Mouse (Mus musculus) MEL (cell line): Measurements from ENCODE around the gene Ess2. TPM values are rescaled to one million over a fixed set of nuclear protein-coding genes. Genes with fewer than 3 reads are reported as not detected.
A peak's percentile ranks its signal among the peaks of the same experiment; 100 is the strongest.

ENCODE experiments used
- DNase-seq: peaks from one replicate; pipeline ENCODE4 v3.0.0; 2011; ENCODE audit warnings: low read depth, low spot score
- H3K27ac ChIP-seq: 2 replicates; pipeline ENCODE4 v1.5.1; 2012; ENCODE audit warnings: low read depth, mild to moderate bottlenecking, control low read depth, low read length, moderate library complexity; ENCODE audit not compliant: control insufficient read depth
- H3K27me3 ChIP-seq, 2 experiments: fragments of 150-350 bp in 1 of 2; sonication (generic) in 1 of 2; 2 replicates each; pipeline ENCODE4 v1.6.1; 2012; ENCODE audit warnings: low read length in 2 of 2, mild to moderate bottlenecking in 2 of 2, improper control_type of control experiment in 1 of 2, moderate library complexity in 1 of 2; ENCODE audit not compliant: insufficient read depth in 2 of 2, control insufficient read depth in 1 of 2
- H3K36me3 ChIP-seq, 2 experiments: 2 replicates each; pipeline ENCODE4 v1.6.1; 2012 to 2014; ENCODE audit warnings: low read length in 2 of 2, improper control_type of control experiment in 1 of 2, inconsistent platforms in 1 of 2, mild to moderate bottlenecking in 1 of 2; ENCODE audit not compliant: insufficient read depth in 2 of 2, control insufficient read depth in 1 of 2
- H3K4me1 ChIP-seq, 2 experiments: fragments of 150-350 bp in 1 of 2; sonication (generic) in 1 of 2; 2 replicates each; pipeline ENCODE4 v1.6.1; 2012; ENCODE audit warnings: low read length in 2 of 2, improper control_type of control experiment in 1 of 2, mild to moderate bottlenecking in 1 of 2; ENCODE audit not compliant: insufficient read depth in 2 of 2, control insufficient read depth in 1 of 2
- H3K4me3 ChIP-seq, 2 experiments: fragments of 150-350 bp in 1 of 2; sonication (generic) in 1 of 2; 2 replicates each; pipeline ENCODE4 v1.5.1; 2012; ENCODE audit warnings: low read depth in 2 of 2, low read length in 2 of 2, mild to moderate bottlenecking in 2 of 2, moderate library complexity in 2 of 2, control low read depth in 1 of 2, improper control_type of control experiment in 1 of 2; ENCODE audit not compliant: control insufficient read depth in 1 of 2, insufficient read depth in 1 of 2
- H3K79me2 ChIP-seq: 2 replicates; pipeline ENCODE4 v1.6.1; 2012; ENCODE audit warnings: mild to moderate bottlenecking, low read length, moderate library complexity; ENCODE audit not compliant: control insufficient read depth, poor library complexity, insufficient read depth
- H3K9ac ChIP-seq: 2 replicates; pipeline ENCODE4 v1.6.1; 2012; ENCODE audit warnings: low read depth, mild to moderate bottlenecking, control low read depth, low read length, moderate library complexity; ENCODE audit not compliant: control insufficient read depth, poor library complexity, severe bottlenecking
- H3K9me3 ChIP-seq: fragments of 150-350 bp; sonication (generic); replicated peaks from 2 replicates; pipeline ENCODE4 v1.6.1; 2012; ENCODE audit warnings: mild to moderate bottlenecking, low read length, improper control_type of control experiment, moderate library complexity; ENCODE audit not compliant: insufficient read depth
- BHLHE40 ChIP-seq: IDR thresholded peaks from 2 replicates; pipeline ENCODE4 v1.6.1; 2012; ENCODE audit warnings: low read depth, mild to moderate bottlenecking, inconsistent platforms, low read length, improper control_type of control experiment, borderline replicate concordance
- CHD1 ChIP-seq: IDR thresholded peaks from 2 replicates; pipeline ENCODE4 v1.6.1; 2012; ENCODE audit warnings: low read depth, mild to moderate bottlenecking, inconsistent platforms, low read length, improper control_type of control experiment
- CHD2 ChIP-seq: IDR thresholded peaks from 2 replicates; pipeline ENCODE4 v1.6.1; 2011; ENCODE audit warnings: low read length, improper control_type of control experiment
- CTCF ChIP-seq, 3 experiments: IDR thresholded peaks in 2 of 3; conservative IDR thresholded peaks in 1 of 3; 2 replicates each; pipeline ENCODE4 v1.5.1; 2011 to 2012; ENCODE audit warnings: low read length in 3 of 3, low read depth in 2 of 3, mild to moderate bottlenecking in 2 of 3, improper control_type of control experiment in 1 of 3, inconsistent platforms in 1 of 3, mixed read lengths in 1 of 3, moderate library complexity in 1 of 3; ENCODE audit not compliant: control insufficient read depth in 1 of 3, insufficient read depth in 1 of 3, poor library complexity in 1 of 3, severe bottlenecking in 1 of 3
- E2F4 ChIP-seq: IDR thresholded peaks from 2 replicates; pipeline ENCODE4 v1.6.1; 2011; ENCODE audit warnings: low read depth, low read length, improper control_type of control experiment, borderline replicate concordance
- EP300 ChIP-seq, 2 experiments: IDR thresholded peaks; 2 replicates each; pipeline ENCODE4 v1.6.1; 2011; ENCODE audit warnings: improper control_type of control experiment in 2 of 2, low read length in 2 of 2, low read depth in 1 of 2, mild to moderate bottlenecking in 1 of 2
- ETS1 ChIP-seq: IDR thresholded peaks from 2 replicates; pipeline ENCODE4 v1.6.1; 2012; ENCODE audit warnings: low read depth, mild to moderate bottlenecking, inconsistent platforms, low read length, improper control_type of control experiment, moderate library complexity
- GABPA ChIP-seq: IDR thresholded peaks from 2 replicates; pipeline ENCODE4 v1.6.1; 2012; ENCODE audit warnings: low read depth, mild to moderate bottlenecking, inconsistent platforms, low read length, improper control_type of control experiment, moderate library complexity
- GATA1 ChIP-seq: IDR thresholded peaks from 2 replicates; pipeline ENCODE4 v1.6.1; 2011; ENCODE audit warnings: low read depth, low read length, improper control_type of control experiment
- HCFC1 ChIP-seq: IDR thresholded peaks from 2 replicates; pipeline ENCODE4 v1.6.1; 2012; ENCODE audit warnings: low read depth, mild to moderate bottlenecking, inconsistent platforms, low read length, improper control_type of control experiment, moderate library complexity
- JUND ChIP-seq: IDR thresholded peaks from 2 replicates; pipeline ENCODE4 v1.6.1; 2011; ENCODE audit warnings: low read depth, mild to moderate bottlenecking, improper control_type of control experiment, low read length
- KAT2A ChIP-seq: conservative IDR thresholded peaks from 2 replicates; pipeline ENCODE4 v1.6.1; 2012; ENCODE audit warnings: low read depth, low read length, improper control_type of control experiment, inconsistent platforms
- MAFK ChIP-seq: IDR thresholded peaks from 2 replicates; pipeline ENCODE4 v1.6.1; 2011; ENCODE audit warnings: low read depth, mild to moderate bottlenecking, low read length, improper control_type of control experiment, borderline replicate concordance
- MAX ChIP-seq: IDR thresholded peaks from 2 replicates; pipeline ENCODE4 v1.6.1; 2011; ENCODE audit warnings: low read length, improper control_type of control experiment
- MAZ ChIP-seq: IDR thresholded peaks from 2 replicates; pipeline ENCODE4 v1.6.1; 2012; ENCODE audit warnings: low read depth, mild to moderate bottlenecking, inconsistent platforms, low read length, improper control_type of control experiment
- MEF2A ChIP-seq: IDR thresholded peaks from 2 replicates; pipeline ENCODE4 v1.6.1; 2014; ENCODE audit warnings: low read depth, mild to moderate bottlenecking, inconsistent platforms, low read length, improper control_type of control experiment; ENCODE audit not compliant: poor library complexity, insufficient replicate concordance, severe bottlenecking; ENCODE audit errors: extremely low read depth
- MXI1 ChIP-seq: IDR thresholded peaks from 2 replicates; pipeline ENCODE4 v1.6.1; 2011; ENCODE audit warnings: mild to moderate bottlenecking, low read depth, low read length, improper control_type of control experiment
- MYB ChIP-seq: IDR thresholded peaks from 2 replicates; pipeline ENCODE4 v1.6.1; 2011; ENCODE audit warnings: mild to moderate bottlenecking, low read depth, low read length, improper control_type of control experiment
- NELFE ChIP-seq: IDR thresholded peaks from 2 replicates; pipeline ENCODE4 v1.6.1; 2011; ENCODE audit warnings: low read depth, low read length, improper control_type of control experiment
- NRF1 ChIP-seq: IDR thresholded peaks from 2 replicates; pipeline ENCODE4 v1.6.1; 2014; ENCODE audit warnings: low read depth, mild to moderate bottlenecking, inconsistent platforms, low read length, improper control_type of control experiment, moderate library complexity; ENCODE audit not compliant: poor library complexity, insufficient read depth, severe bottlenecking
- POLR2A ChIP-seq, 2 experiments: IDR thresholded peaks; 2 replicates each; pipeline ENCODE4 v1.6.1; 2011 to 2012; ENCODE audit warnings: low read length in 2 of 2, mild to moderate bottlenecking in 2 of 2, control low read depth in 1 of 2, improper control_type of control experiment in 1 of 2, low read depth in 1 of 2, moderate library complexity in 1 of 2; ENCODE audit not compliant: control insufficient read depth in 1 of 2, insufficient read depth in 1 of 2, poor library complexity in 1 of 2
- POLR2AphosphoS2 ChIP-seq: IDR thresholded peaks from 2 replicates; pipeline ENCODE4 v1.6.1; 2011; ENCODE audit warnings: low read length, improper control_type of control experiment
- POLR2AphosphoS5 ChIP-seq: IDR thresholded peaks from 2 replicates; pipeline ENCODE4 v1.6.1; 2012; ENCODE audit warnings: low read depth, borderline replicate concordance, mild to moderate bottlenecking, inconsistent platforms, low read length, moderate library complexity, mixed read lengths
- RAD21 ChIP-seq: IDR thresholded peaks from 2 replicates; pipeline ENCODE4 v1.6.1; 2011; ENCODE audit warnings: mild to moderate bottlenecking, low read depth, low read length, improper control_type of control experiment
- RCOR1 ChIP-seq: IDR thresholded peaks from 2 replicates; pipeline ENCODE4 v1.6.1; 2012; ENCODE audit warnings: low read depth, mild to moderate bottlenecking, inconsistent platforms, low read length, improper control_type of control experiment
- SIN3A ChIP-seq: IDR thresholded peaks from 2 replicates; pipeline ENCODE4 v1.6.1; 2012; ENCODE audit warnings: low read length, improper control_type of control experiment, inconsistent platforms
- SMC3 ChIP-seq: IDR thresholded peaks from 2 replicates; pipeline ENCODE4 v1.6.1; 2011; ENCODE audit warnings: low read depth, low read length, improper control_type of control experiment
- TAL1 ChIP-seq: IDR thresholded peaks from 2 replicates; pipeline ENCODE4 v1.6.1; 2012; ENCODE audit warnings: mild to moderate bottlenecking, inconsistent platforms, low read length, moderate library complexity, mixed read lengths
- TBP ChIP-seq: IDR thresholded peaks from 2 replicates; pipeline ENCODE4 v1.8.0; 2011; ENCODE audit warnings: low read depth, low read length, improper control_type of control experiment
- TCF12 ChIP-seq: IDR thresholded peaks from 2 replicates; pipeline ENCODE4 v1.6.1; 2014; ENCODE audit warnings: low read depth, mild to moderate bottlenecking, inconsistent platforms, low read length, improper control_type of control experiment, moderate library complexity
- UBTF ChIP-seq: IDR thresholded peaks from 2 replicates; pipeline ENCODE4 v1.6.1; 2012; ENCODE audit warnings: low read depth, mild to moderate bottlenecking, inconsistent platforms, low read length, improper control_type of control experiment, moderate library complexity, borderline replicate concordance; ENCODE audit not compliant: insufficient read depth
- USF1 ChIP-seq: IDR thresholded peaks from 2 replicates; pipeline ENCODE4 v1.6.1; 2014; ENCODE audit warnings: low read depth, mild to moderate bottlenecking, inconsistent platforms, low read length, improper control_type of control experiment, moderate library complexity
- USF2 ChIP-seq, 2 experiments: IDR thresholded peaks; 2 replicates each; pipeline ENCODE4 v1.6.1; 2011 to 2012; ENCODE audit warnings: improper control_type of control experiment in 2 of 2, low read length in 2 of 2, borderline replicate concordance in 1 of 2, inconsistent platforms in 1 of 2, low read depth in 1 of 2, mild to moderate bottlenecking in 1 of 2; ENCODE audit not compliant: insufficient read depth in 1 of 2
- ZC3H11A ChIP-seq: IDR thresholded peaks from 2 replicates; pipeline ENCODE4 v1.6.1; 2012; ENCODE audit warnings: low read depth, mild to moderate bottlenecking, inconsistent platforms, low read length, improper control_type of control experiment
- ZMIZ1 ChIP-seq: IDR thresholded peaks from 2 replicates; pipeline ENCODE4 v1.6.1; 2012; ENCODE audit warnings: low read depth, mild to moderate bottlenecking, inconsistent platforms, low read length, improper control_type of control experiment, moderate library complexity
- ZNF384 ChIP-seq: IDR thresholded peaks from 2 replicates; pipeline ENCODE4 v1.6.1; 2012; ENCODE audit warnings: low read depth, mild to moderate bottlenecking, inconsistent platforms, low read length, improper control_type of control experiment
- polyA plus RNA-seq, 2 experiments: library from polyadenylated mRNA; stranded (reverse) in 1 of 2; unstranded in 1 of 2; fragments of >175 nt in 1 of 2; fragments of >200 nt in 1 of 2; gene quantifications; 2 replicates each; pipeline versions ENCODE4 v1.2.1 to v1.2.4; 2012; ENCODE audit warnings: low replicate concordance in 2 of 2, low read depth in 1 of 2; ENCODE audit not compliant: insufficient read length in 2 of 2, insufficient read depth in 1 of 2, missing spikeins in 1 of 2
- total RNA-seq: library from RNA; depleted of rRNA; stranded (reverse); fragments of 300-350 nt; gene quantifications from 2 replicates; pipeline ENCODE4 v1.2.3, GENCODE M21; 2012; rRNA removed

Gene Ess2
- 18.5 and 21.7 TPM in 2 replicates for total RNA-seq
- polyA plus RNA-seq: 10 to 100 TPM in 1 of 2 experiments, not detected in 1; 26.8 TPM

DNA sequence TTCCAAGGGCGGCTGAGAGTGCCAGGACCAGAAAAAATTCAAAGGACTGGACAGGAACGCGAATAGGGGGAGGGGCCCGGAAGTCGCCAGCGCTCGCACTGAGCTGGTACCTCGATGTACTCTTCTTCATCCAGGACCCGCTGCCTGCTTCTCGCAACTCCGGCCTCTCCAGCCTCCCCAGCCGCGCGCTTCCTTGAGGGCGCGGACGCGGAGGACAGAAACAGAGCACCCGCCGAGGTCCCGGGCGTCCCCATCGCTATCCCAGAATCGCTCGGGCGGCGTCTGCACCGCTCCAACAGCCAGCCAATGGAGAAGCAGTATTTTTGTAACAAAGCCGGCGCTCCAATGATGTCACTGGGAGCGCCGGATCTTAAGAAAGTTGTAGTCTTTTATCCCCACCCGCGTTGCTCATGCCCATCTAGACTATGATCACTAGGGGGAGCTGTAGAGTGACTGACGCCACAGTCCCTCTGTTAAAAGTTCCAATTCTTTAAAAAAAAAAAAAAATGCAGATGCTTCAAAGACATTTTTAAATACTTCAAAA, at the start of gene Ess2:
TSS of gene Ess2 (minus strand) at position 297 of the 544 bp plus-strand sequence.
- peak within 1 kb of the TSS; percentile 82 for H3K9ac ChIP-seq
- H3K4me1 ChIP-seq: peaks cover 0 to 3% of the 10 kb centered on the region in 2 experiments; a peak in 2 of 4 replicates
- no peaks in the 10 kb centered on the region for H3K27me3 ChIP-seq
- H3K36me3 ChIP-seq: peaks cover 2 to 3% of the 10 kb centered on the region in 2 experiments; a peak in 2 of 4 replicates
- peak within 1 kb of the TSS; percentile 51; the same call in 1 of the 2 replicates for H3K27ac ChIP-seq
- H3K4me3 ChIP-seq: peak within 1 kb of the TSS; percentile 82 to 86
- peak; percentile 97 for DNase-seq
- peaks cover 10% of the 10 kb centered on the region for H3K79me2 ChIP-seq
- H3K9me3 ChIP-seq: no peaks in the 10 kb centered on the region
- TF ChIP-seq CTCF (IDR thresholded peaks at IDR 0.05 in 2 of 3, conservative IDR thresholded peaks at IDR 0.05 in 1 of 3; ENCODE audit: control insufficient read depth in 1 of 3, insufficient read depth in 1 of 3, low read depth in 2 of 3, low read length in 3 of 3, poor library complexity in 1 of 3, severe bottlenecking in 1 of 3) (peak; percentile 64 to 95 (median 68)), TAL1 (no peak), POLR2AphosphoS5 (no peak), GATA1 (no peak), CHD1 (no peak), RAD21 (peak; percentile 84), KAT2A (peak; percentile 87), MAX (peak; percentile 54), MAFK (no peak), TBP (peak; percentile 63), HCFC1 (peak; percentile 98), ZMIZ1 (no peak; the same call in 1 of the 2 replicates), NRF1 (no peak), ETS1 (no peak), MYB (no peak), ZC3H11A (peak; percentile 80), RCOR1 (no peak), JUND (no peak), POLR2AphosphoS2 (no peak), USF2 (IDR thresholded peaks at IDR 0.05; ENCODE audit: borderline replicate concordance in 1 of 2, insufficient read depth in 1 of 2, low read depth in 1 of 2, low read length in 2 of 2) (no peak), SMC3 (peak; percentile 93), MXI1 (peak; percentile 89), TCF12 (0 out of 2 replicates have a peak, but pooled peaks have one; percentile 37), MAZ (no peak; the same call in 1 of the 2 replicates), SIN3A (peak; percentile 97), ZNF384 (peak; percentile 99), EP300 (IDR thresholded peaks at IDR 0.05; ENCODE audit: low read depth in 1 of 2, low read length in 2 of 2) (no peak), BHLHE40 (no peak), NELFE (peak; percentile 57), CHD2 (no peak), E2F4 (no peak), MEF2A (no peak), UBTF (no peak), USF1 (no peak), GABPA (no peak), POLR2A (IDR thresholded peaks at IDR 0.05; ENCODE audit: control insufficient read depth in 1 of 2, insufficient read depth in 1 of 2, low read depth in 1 of 2, low read length in 2 of 2, poor library complexity in 1 of 2) (peak; percentile 78 to 80)
